Mouse (Mus musculus) WW6 (cell line): ENCODE measurements at regions not wholly inside any gene's neighbourhood (a gene's known extent, or its start where the extent isn't known, plus 50 kb on each side); places are given as distances from the start of the nearest gene placed in this dataset.

Experiments
- DNase-seq: peaks from one replicate; pipeline ENCODE4 v3.0.0-alpha.2; 2013; ENCODE audit warnings: low read depth, low spot score

DNA sequence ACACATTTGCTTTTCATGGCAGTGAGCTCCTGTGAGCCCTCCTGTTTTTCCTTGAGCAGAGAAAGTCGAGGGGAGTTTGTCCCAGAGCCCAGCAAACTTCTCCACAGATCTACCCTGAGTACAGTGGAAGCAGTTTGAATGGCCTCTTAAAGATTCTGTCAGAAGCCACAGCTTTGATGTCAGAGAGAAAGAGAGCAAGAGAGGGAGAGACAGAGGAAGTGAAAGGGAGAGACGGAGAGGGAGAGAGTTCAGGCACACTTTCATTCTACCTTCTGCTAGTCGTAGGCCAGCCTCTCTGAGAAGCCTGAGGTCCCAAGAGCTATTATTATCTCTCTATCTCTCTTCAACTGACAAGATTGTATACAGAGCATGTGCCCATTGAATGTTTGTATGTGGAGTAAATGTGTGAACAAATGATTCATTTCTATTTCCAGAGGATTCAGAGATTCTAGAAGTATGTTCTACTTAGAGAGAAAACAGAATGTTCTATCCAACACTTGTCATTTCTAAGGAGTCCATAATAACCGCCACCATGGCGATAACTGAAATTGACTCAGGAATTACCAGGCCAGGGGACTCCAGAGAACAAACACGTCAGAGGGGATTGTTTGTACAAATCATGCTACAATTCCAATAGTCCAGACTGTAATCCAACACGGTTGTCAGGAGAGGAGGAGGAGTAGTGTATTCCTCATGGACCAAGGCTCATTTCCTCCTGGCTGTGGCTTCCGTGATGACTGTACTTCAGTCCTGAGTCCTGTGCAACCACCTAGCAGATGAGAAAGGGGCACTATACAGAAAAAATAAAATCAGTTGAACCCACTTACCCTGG lies 183.6 kb upstream of the Sesn3 start:
- DNase-seq, result no peak

DNA sequence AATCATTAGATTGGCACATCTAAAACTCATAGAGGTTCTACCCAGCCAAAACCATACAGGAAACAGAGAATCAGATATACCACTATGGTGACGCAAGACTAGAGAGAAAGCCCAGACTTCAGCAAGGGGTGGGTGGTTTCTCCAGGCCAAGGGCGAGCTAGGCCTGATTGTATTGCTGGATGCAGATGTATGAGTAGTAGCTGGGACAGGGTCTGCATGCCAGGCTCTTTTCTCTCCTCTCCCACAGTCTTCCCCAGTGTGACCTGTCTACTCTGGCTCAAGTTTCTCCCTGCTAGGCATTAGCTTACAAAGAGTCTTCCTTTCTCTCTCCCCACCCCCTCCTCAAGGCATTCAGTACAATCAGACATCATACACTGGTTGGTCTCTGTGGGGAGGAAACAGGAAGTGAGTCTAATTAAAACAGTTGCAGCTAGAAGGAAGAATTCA lies 181.8 kb upstream of the Sesn3 start:
- no peak for DNase-seq

DNA sequence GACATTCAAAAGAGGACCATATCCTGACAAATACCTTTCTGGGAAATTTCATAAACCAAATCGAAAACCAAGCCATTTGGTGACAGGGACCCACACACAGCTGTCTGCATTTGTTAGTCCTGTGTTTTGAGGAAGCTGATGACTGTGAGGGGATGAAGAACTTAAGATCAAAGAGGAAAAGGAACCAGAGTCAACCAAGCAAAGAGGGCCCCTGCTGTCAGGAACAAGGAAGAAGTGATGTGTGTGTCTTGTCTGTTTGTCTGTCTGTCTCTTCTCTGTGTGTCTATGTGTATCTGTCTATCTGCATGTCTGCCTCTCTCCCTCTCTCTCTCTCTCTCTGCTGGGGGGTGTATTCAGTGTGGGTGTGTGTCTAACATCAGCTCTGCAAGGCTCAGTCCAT lies 171.3 kb upstream of the Sesn3 start:
- DNase-seq, result no peak

DNA sequence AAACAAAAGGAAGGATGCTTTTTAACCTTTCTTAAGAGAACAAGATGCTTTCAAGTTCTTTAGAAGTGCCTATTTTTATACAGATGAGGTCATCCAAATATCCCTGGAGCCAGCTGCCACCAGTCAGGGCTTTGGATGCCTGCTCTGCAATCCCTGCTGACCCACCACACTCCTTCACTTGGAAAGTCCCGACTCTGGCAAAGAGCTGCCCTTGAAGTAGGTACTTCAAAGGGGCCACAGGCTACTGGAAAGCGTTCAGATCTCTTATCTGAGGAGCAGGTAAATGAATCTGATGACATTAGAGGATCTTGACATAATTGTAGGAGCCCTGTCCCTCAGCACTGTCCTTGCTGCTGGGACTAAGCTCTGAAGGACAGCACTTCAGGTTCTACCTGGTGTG lies 169.9 kb upstream of the Sesn3 start:
- DNase-seq, result no peak

DNA sequence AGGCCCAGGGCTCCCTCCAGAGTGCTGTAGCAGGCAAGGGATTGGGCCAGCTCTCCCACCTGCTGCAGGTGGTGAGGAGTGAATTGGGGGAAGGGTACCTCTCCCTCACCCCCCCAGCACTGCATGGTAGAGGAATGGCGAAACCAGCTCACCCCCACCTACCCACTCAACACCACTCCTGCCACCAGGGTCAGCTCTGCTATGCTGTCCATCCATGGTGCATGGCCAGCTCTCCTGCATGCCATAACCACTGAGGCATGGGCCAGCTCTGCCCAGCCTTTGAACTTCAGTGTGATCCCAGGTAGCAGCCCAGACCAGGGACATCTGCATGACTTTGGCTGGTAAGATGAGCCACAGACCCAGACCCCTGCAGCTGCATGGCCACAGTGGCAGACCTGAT lies 168.5 kb upstream of the Sesn3 start:
- DNase-seq, result no peak

DNA sequence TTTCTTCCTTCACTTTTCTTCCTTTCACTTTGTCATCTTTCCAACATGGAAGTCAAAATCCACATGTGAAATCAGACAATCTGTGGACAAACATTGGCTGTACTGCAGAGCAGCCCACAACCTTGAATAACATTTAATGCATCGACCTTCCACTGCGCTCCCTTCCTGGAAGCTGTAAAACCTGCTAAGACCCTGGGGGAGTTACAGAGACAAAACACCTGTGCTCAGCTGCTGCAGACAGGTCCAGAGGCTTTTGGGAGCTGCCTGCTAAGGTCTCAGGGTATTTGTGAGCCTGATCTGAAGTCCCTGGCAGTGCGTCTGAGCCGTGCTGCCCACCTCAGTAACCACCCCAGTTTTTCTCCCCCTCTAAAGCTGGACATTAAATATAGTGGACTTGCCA lies 166.1 kb upstream of the Sesn3 start:
- DNase-seq, result no peak

DNA sequence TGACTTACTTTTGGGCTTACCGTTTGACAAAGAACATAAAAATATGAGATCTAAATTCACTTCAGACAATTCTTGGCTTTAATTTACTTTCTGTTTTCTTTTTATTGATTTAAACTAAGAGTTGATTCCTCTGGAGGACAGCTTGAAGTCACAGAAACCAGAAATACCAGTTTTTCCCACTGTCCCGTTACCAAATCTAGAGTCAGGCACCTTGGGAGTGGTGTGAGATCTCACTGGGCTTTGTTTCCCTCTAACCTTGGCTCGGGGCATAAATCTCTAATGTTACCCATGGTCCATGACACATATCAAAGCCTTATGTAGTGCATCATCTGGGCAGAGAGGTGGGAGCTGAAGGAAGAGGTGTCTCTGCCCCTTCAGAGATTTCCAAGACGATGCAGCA lies 165.4 kb upstream of the Sesn3 start:
- no peak for DNase-seq

DNA sequence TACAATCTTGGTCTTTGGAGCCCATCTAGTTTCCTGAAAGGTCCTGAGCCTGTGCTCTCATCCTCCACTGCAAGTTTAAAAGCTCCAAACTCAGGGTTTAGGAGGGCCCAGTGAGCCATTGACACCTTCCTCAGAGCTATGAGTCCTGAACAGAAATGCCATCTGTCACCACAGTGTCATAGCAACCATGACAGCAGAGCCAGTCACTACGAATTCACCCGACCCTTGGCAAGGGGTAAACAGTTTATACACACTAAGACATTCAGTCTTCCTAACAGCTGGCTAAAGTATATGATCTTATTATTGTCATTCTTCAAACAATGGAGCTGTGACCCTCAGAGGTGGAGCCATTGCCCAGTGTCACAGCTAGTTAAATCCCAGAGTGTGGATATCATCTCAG lies 163.2 kb upstream of the Sesn3 start:
- DNase-seq, result no peak

DNA sequence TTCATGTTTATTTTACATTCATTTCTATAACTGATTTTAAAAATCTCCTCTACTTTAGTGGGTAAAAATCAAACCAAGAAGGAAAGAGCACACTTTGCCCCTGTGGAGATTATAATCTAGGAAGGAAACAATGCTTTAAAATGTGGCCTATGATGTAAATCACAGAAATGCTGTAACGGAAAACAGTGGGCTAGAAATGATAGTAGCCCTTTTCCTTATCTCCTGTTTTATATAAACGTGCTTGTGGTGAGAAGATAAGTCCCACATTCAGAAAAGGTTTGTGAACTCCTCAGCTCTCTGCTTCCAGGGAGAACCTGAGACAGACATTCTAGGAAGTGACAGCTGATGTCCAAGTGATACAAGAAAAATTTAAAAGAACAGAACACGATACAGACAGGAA lies 159.3 kb upstream of the Sesn3 start:
- no peak for DNase-seq

DNA sequence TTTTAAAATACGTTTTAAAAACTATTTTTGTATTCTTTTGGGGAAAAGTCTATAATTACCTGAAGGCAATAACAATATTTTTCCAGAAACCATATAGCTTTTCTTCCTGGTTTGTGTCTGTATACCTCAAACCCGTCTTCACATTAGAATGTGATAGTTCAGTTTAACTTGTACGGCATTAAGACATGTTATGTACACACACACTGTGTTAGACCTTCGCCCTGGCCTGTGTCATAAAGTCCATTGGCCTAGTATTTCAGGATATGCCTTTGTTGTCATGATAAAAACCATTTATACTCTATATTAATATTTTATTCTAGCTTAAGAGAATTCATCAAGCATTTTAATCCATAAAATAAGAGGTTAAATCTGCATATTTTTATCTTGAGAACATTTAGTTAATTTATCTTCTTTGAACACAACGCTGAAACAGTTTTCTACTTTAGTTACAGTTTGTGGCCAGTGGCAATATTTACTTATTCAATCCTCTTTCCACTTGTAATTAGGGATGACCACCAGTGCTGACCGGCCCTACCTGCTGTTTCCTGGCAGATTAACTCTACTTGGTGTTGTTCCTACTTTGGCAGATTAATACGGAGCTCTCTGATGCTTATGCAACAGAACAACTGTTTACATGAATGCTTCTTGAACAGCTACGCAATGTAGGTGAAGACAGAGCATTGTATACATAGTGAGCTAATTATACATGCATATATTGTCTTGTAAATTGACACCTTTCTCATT lies 158.6 kb upstream of the Sesn3 start:
- DNase-seq, result no peak

DNA sequence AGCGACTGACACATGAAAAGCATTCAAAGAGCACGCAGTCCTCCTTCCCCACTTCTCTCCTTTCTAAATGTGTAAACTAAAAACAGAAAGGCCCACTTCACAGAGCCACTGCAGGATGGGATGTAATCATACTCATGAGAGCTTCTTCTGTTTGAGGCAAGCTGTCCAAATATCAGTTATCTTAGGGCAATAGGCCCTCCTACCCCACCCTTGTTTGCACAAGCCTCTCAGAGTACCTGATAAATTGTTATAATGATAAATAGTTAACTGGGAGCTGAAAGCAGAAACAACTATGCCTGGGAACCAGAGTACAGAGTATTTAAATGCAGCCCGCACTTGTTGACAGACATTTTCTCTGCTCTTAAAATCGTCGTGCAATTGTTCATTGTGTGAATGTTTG lies 141.5 kb upstream of the Sesn3 start:
- DNase-seq, result no peak

DNA sequence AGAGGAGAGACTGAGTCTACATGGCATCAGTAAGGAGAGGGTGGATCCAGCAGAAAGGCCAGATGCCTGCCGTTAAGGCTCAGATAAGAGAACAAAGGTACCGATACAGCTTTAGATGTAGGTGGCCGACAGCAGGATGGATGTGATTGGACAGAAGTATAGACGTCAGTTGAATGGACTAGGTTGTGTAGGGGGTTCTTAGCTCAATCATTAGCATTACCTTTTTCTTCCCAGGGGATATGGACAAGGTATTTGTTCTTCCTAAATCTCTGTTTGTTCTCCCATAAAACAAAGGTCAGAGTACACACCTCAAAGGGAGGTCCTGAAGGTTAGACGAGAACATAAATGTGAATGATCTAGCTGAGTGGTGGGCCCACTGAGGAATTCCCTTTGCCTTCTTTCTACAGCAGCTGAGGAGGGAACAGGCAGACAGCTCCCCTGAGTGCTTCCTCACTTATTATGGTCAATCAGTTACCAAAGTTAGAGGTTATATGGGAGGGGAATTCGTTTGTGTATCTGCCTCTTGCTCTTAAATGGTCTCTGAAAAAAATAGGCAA lies 139.9 kb upstream of the Sesn3 start:
- DNase-seq, result no peak

DNA sequence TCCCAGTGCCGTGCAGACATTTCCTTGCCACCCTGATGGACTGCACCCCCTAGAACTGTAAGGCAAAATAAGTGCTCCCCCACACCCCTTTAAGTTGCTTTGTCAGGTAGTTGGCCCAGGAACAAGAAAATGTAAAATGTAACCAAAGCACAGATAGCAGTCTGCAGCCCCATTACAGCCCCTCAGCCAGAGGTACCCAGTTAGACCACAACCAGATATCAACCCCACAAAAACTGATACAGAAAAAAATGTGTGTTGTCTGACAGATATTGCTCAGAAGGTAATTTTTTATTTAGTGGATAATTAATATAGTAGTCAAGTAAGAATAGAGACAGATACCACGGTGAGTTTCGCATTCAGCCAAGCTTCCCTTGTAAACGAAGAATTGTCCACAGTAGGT lies 133.5 kb upstream of the Sesn3 start:
- DNase-seq, result no peak

DNA sequence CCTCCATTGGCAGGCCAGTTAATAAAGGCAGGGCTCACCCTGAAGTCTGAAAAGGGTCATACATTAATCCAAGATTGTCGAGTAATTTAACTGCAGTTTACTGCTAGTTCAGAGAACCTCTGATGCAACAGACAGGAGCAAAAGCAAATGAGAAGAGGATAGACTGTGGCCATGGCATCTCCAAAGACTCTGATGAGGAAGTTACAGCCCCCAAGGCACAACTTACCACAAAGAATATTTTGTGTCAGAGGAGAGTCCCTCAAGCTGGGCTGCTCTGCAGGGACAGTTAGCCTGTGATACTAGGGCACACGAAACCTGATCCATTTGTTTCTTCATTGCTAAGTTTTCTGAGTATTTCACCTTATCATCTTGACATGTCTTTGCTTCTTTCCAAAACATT lies 130.9 kb upstream of the Sesn3 start:
- DNase-seq, result no peak

DNA sequence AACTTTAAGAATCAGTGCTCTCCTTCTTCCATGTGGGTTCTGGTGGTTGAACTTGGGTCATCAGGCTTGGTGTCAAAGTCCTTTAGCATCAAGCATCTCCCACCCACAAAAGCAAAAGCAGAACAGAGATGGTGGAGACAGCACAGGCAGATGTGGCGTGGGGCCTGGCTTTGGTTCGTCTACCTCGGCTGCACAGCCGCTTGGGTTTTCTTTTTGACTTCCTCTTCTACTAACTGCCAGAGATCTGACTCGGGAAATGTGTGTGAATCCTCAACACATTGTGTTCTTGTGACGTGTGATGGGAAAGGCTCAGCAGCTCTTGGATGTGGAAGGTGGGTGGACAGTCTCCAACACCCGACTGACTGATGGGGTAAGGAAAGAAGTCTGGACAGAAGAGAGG lies 127.8 kb upstream of the Sesn3 start:
- DNase-seq, result no peak

DNA sequence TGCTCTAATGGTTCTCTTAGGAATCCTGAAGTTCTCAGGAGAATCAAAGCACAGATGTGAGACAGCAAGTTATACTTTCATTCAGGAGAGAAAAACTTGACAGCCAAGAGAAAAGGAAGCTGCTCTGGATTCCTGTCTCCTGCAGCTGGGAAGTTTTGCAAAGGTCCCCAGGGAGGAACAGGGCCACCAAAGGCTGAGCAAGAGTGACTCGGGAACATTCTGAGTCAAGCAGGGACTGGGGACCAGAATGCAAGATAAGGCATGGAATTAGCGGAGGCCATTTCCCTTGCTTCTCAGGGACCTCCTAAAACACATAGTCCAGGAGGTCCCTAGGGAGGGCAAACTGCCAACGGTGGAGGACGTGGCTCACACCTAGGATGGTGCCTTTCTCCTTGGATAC lies 127.1 kb upstream of the Sesn3 start:
- DNase-seq, result no peak

DNA sequence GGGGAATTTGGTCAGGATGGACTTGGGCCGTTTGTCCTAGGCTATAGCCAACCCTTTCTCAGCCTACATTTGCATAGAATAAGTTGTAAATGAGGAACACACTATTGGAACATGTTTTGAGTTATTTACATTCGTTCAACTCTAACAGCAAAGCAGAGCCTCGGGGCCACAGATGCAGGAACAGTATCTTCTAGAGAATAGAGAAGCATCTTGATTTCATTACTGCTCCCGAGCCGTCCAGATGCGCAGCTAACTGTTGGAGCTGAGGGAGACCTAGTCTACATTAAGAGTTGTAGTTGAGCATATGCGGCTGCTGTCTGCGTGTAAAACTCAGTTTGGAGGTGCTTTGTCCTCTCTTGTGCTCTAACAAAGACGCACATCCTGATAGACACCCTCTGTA lies 124.6 kb upstream of the Sesn3 start:
- DNase-seq, result no peak

DNA sequence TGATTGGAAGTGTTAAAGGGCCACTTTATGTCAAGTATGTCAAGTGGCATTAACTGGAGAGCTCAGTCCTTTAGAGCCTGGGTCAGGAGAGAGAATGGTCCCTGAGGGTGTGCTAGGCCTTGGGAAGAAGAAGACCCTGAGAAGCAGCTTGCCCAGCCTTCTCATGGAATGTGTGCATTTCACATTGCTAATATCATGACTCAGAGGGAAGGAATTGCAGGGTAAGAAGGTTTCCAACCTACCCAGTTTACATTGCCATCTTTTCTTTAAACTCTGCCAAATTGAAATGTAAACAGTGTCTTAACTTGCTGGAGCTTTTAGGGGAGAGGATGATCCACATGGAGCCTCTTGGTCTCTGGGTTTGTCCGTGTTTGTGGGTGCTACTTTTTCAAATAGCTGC lies 117.9 kb upstream of the Sesn3 start:
- DNase-seq, result no peak

DNA sequence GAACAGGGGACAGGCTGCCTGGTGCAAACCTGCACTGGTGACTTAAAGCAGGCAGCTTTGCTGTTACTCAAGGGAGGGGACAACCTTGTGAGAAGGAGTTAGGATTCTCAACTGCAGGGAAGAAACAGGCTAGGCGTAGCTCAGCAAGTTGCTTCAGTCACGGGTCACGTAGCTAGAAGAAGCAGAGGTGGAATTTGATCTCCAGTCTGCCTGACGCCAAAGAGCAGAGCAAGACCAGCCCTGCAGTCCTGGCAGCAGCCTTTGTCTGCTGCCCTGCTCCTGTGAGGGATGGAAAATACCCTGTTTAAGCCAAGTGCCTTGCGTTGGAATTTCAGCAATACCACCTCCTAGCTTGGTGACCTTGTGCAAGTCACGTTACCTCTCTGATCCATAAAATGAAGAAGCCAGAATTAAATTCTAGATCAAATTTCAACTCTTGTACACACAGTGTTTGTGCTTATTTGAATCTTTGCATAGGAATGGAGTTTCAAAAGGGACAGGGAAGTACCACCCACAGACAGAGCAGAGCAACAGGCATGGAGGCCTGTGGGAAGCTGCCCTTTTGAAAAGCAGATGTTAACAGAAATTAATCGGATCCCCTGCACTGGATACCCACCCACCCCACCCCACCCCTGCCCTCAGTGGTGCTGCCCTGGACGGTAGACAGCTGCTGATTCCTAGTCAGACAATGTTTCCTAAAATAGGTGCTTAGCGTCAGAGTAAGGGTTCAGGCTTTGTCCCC lies 116.6 kb upstream of the Sesn3 start:
- no peak for DNase-seq

DNA sequence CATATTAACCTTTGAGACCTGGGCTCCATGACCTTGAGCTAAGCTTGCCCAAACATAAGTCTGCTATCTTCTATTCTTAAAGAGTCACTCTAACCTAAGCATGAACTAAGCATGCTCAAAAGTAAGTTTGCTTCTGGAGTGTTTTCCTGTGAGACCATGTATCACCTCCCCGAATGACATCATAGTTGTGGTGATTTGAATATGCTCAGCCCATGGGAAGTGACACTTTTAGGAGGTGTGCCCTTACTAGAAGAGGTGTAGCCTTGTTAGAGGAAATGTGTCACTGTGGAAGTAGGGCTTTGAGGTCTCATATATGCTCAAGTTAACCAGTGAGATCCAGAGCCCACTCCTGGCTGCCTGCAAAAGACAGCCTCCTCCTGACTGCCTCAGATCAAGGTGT lies 114.7 kb upstream of the Sesn3 start:
- no peak for DNase-seq

DNA sequence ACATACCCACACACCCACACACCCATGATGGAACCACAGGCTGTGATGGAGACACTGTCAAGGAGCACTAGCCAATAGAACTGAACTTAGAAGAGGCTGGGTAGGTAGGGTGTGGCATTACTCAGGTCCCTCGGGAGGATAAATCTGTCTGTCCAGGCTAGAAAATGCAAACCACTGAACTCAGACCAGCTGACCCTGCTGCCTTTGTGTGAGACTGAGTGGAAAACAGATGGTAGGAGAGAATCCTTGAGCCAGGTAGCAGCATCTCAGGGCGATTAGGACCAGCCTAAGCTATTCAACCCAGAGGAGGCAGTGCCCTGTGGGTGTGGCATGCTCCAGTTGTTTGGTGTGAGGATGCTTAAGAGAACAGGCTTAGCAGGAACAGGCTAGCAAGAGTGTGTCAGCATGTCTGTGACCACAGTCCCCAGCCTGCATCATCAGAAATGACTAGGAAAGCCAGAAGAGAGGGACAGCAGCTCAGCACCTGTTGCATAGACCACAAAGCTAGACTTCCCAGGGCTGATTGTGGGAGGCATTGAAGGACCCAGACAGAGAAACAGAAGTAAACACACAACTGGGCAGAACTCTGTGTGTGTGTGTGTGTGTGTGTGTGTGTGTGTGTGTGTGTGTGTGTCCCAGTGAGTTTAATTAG lies 103.2 kb upstream of the Sesn3 start:
- no peak for DNase-seq
